Mouse (Mus musculus): ENCODE measurements around the gene Arfgap3. TPM values are rescaled to one million over a fixed set of nuclear protein-coding genes. Genes with fewer than 3 reads are reported as not detected.

Arfgap3 gene
- polyA plus RNA-seq (2014; fragmentation: Illumina TruSeq; extraction: RNeasy Lipid Tissue Mini Kit (QIAGEN cat#74804); ENCODE audit: low read depth, low replicate concordance): 13.2 TPM

DNA sequence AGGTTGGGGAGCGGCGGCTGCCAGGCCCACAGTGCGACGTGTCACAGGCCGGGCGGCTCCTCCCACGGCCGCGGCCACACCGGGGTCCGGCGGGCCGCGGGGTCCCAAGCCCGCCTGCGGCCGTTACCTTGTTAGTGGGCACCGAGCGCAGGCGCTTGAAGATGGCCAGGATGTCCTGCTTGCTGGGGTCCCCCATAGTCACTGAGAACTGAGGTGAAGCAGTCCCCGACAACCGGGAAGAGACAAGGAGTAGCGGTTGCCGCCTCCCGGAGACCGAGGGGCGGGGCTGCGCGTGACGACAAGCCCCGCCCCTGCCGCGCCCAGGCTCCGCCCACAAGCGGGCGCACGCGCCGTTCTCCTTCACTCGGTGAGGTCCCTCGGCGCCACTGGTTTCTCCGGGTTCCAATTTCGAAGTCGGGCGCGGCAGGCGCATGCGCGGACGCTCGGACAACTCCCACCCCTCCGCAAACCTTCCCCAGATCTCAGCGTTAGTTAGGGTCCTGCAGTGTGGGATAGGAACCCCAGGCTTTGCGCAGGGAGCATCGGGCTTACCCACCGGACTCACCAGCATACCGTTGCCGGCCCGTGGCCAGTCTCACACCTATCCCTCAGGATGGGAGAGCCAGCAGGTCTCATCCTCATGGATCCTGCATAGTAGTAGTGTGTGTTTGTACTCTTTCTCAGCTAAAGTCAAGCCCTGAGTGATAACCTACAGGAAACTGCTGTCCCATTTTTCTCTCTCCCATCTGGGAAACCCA, at the start of gene Arfgap3:
Gene Arfgap3, minus strand, starts transcription at position 294 of the 758 bp plus-strand sequence.

DNA sequence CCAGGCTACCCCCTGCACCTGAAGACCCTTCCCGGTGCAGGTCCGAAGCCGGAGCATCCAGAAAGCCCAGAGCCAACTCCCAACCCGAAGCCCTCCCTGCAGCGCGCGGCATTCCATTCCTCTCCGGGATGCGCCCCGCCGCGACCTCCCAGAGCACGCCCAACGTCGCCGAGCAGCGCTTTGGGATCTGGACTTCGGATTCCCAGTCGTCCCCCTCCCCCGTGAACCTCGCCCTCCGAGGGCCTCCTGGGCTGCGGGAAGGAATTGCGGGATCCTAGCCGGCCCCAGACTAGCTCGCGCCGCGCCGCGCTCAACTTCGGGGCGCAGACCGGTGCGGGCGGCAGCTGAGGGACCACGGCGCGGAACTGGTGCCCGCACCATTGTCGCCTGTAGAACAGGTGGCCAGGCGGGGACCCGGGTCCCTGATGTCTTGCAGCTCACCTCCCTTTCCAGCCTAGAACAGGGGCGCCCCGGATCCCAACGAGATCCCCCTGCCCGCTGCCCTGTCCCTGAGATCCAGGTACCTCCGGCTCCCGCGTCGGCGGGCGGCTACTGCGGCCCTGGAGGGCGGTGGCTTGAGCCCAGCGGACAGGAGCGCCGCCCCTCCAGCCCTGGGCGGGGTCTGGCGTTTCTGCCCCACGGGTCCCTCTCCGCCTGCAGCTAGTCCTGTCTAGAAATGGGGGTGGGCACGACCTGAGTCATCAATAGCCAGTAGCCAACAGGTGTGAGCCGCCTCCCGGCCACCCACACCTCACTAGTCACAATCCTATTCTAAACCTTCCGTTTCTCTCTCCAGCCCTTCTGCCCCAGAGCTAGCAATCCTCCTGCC, 98.7 kb downstream of the Arfgap3 start, which contains the start of gene A4galt:
Gene A4galt, minus strand, starts transcription at position 599 of the 829 bp plus-strand sequence.

Other genes with a start within 250 kb of the Arfgap3 start
- gene Rrp7a, start 227.4 kb downstream of the Arfgap3 start, polyA plus RNA-seq (2014; fragmentation: Illumina TruSeq; extraction: RNeasy Lipid Tissue Mini Kit (QIAGEN cat#74804); ENCODE audit: low read depth, low replicate concordance): 0.93 TPM
- 16.3 TPM for gene Poldip3, start 200.9 kb downstream of the Arfgap3 start, polyA plus RNA-seq (2014; fragmentation: Illumina TruSeq; extraction: RNeasy Lipid Tissue Mini Kit (QIAGEN cat#74804); ENCODE audit: low read depth, low replicate concordance)
- gene Cyb5r3, start 177.7 kb downstream of the Arfgap3 start, polyA plus RNA-seq (2014; fragmentation: Illumina TruSeq; extraction: RNeasy Lipid Tissue Mini Kit (QIAGEN cat#74804); ENCODE audit: low read depth, low replicate concordance): 172 TPM
- 0.93 TPM for gene A4galt, start 98.5 kb downstream of the Arfgap3 start, polyA plus RNA-seq (2014; fragmentation: Illumina TruSeq; extraction: RNeasy Lipid Tissue Mini Kit (QIAGEN cat#74804); ENCODE audit: low read depth, low replicate concordance)
- gene Pacsin2, start 114.4 kb upstream of the Arfgap3 start, polyA plus RNA-seq (2014; fragmentation: Illumina TruSeq; extraction: RNeasy Lipid Tissue Mini Kit (QIAGEN cat#74804); ENCODE audit: low read depth, low replicate concordance): 37.5 TPM
- 2.5 TPM for gene Ttll1, start 160.6 kb upstream of the Arfgap3 start, polyA plus RNA-seq (2014; fragmentation: Illumina TruSeq; extraction: RNeasy Lipid Tissue Mini Kit (QIAGEN cat#74804); ENCODE audit: low read depth, low replicate concordance)
- not detected for gene Bik, start 176.6 kb upstream of the Arfgap3 start, polyA plus RNA-seq (2014; fragmentation: Illumina TruSeq; extraction: RNeasy Lipid Tissue Mini Kit (QIAGEN cat#74804); ENCODE audit: low read depth, low replicate concordance)
- gene Tspo, start 213.3 kb upstream of the Arfgap3 start, polyA plus RNA-seq (2014; fragmentation: Illumina TruSeq; extraction: RNeasy Lipid Tissue Mini Kit (QIAGEN cat#74804); ENCODE audit: low read depth, low replicate concordance): 4.5 TPM
- gene Mcat, start 213.5 kb upstream of the Arfgap3 start, polyA plus RNA-seq (2014; fragmentation: Illumina TruSeq; extraction: RNeasy Lipid Tissue Mini Kit (QIAGEN cat#74804); ENCODE audit: low read depth, low replicate concordance): 3.1 TPM
- 1.6 TPM for gene Ttll12, start 244.9 kb upstream of the Arfgap3 start, polyA plus RNA-seq (2014; fragmentation: Illumina TruSeq; extraction: RNeasy Lipid Tissue Mini Kit (QIAGEN cat#74804); ENCODE audit: low read depth, low replicate concordance)

All from adrenal gland, adult 10 weeks (tissue).